Mouse (Mus musculus) adrenal gland, adult 18-20 months (tissue): ENCODE measurements around the gene Serac1. TPM values are rescaled to one million over a fixed set of nuclear protein-coding genes. Genes with fewer than 3 reads are reported as not detected.

Experiments used
- DNase-seq, 2 experiments: peaks; one replicate each; pipeline ENCODE4 v3.0.0; 2021 to 2022; ENCODE audit warnings: low spot score in 2 of 2
- total RNA-seq, 2 experiments: library from RNA; stranded (reverse); gene quantifications; 1 replicate in 1 of 2; 2 replicates in 1 of 2; pipeline ENCODE4 v1.2.3; 2021

Serac1 gene
- total RNA-seq, 2 experiments from 2014 or later: 7.1 to 8.2 TPM

DNA sequence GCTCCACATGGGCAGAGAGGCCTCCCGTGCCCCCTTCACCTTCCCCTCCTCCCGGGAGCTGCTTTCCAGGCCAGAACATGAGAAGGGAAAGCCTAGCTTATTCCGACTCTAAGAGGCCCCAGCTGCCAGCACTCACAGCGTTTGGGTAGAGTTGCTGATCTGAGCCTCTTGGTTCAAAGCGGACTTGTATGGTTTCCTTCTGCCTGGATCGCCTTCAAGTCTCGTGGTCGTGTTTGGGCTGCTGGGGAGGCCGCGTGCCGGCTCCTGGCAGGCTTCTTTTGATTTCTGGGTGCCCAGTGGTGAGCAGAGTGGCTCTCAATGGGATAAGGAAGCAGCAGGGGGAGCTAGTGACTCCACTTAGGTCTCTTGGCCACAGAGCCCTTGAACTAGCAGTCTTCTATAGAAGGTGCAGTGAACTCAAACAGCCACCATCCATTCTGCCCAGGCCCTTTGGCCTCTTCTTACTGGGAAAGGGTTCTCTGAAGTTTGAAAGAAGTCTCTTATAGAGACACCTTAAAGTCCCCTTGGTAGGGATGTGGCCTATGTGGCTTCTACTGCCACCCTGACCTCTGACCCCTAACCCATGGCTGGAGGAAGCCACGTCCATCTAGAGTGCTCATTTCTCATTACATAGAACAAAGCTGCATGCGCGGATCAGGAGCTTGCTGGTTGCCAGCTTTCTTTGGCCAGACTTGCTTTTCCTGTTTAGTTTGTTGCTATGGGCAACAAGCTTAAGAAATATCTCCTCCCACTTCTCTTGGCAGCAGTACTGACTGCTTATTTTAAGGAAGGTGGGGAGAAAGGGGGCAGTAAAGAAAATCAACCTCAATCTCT is 73.7 kb downstream of the Serac1 start:
- no peak for DNase-seq

DNA sequence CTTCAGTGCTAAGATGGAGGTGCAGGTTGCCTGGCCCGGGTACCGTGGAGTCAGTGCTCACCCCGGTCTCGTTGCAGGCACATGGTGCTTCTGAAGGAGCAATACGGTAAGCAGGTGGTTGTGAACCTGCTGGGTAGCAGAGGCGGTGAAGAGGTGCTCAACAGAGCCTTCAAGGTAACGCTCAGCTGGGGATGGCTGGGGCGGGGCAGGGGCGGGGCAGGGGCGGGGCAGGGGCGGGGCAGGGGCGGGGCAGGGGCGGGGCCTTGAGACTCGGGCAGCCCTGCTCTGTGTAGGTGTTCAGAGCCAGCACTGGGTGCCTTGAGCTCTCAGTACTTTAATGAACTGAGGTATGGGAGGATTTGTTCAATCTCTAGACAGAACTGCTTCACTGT is 74.3 kb downstream of the Serac1 start:
- no peak for DNase-seq

DNA sequence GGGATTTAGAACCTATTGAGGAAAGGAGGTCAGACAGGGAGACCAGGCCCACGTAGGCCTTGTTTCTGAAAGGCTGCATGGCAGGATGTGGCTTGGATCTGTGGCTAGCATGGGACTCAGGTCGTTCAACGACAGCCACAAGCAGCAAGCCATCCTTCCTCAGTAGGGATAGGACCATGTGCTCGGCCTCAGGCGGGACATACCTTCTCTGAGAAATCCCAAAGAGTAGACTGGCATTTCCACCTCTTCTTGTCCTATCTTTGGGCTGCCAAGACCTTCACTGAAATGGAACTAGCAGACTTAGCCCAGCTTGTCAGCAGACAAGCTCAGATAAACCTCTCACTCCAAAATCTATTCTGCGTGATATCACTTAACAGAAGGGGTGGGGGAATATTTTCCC is 75.9 kb downstream of the Serac1 start:
- DNase-seq: no peak

DNA sequence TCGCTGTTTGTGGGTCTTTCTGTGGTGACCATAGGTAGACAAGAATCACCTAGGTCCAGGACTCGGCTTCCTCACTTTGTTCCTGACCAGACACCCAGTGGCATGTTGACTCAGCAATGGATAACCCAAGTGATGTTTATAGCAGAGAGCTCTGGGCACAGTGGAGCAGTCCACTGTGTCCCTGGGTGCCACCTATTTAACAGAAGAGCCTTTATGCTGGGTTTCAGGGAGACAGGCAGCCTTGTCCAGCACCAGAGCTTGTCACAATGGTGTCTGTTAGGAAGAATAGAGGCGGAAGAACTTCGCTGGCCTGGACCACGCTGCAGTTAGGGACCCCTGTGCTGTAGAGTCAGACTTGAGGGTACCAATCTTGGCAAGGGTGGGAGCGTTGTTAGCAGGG is 77.0 kb downstream of the Serac1 start:
- DNase-seq: no peak

DNA sequence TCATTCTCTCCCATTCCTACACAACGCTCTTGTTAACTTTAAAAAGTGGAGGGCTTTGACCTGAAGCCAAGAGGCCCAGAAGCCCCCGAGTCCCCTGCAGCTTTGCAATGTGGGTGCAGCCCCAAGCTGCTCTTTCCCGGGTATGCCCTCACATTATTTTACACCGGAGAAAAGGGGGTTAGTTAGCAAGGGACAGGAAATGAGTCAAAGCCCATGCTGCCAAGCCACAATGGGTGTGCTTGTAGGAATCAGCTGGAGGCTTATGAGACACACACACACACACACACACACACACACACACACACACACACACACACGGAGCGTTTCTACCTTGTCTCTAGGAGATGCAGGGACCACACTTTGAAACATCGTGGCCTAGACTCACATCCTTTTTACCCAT is 77.7 kb downstream of the Serac1 start:
- no peak for DNase-seq

DNA sequence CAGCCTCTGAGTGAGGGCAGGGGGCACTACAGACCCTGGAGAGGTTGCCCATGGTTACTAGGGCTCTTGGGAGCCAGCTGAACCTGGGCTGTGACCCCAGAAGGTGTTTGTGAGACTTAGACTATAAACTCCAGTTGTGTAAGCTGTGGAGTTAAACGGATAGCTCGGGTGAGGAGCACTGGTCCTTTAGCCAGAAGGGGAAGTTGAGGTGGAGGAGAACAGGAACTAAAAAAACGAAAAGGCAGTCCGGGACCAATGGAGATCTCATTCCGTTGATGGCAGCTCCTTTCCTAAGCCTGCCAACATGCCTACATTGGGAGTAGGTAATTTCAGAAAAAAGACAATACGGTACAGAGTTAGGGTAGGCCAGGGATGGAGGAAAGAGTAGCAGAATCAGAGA is 78.2 kb downstream of the Serac1 start:
- no peak for DNase-seq

DNA sequence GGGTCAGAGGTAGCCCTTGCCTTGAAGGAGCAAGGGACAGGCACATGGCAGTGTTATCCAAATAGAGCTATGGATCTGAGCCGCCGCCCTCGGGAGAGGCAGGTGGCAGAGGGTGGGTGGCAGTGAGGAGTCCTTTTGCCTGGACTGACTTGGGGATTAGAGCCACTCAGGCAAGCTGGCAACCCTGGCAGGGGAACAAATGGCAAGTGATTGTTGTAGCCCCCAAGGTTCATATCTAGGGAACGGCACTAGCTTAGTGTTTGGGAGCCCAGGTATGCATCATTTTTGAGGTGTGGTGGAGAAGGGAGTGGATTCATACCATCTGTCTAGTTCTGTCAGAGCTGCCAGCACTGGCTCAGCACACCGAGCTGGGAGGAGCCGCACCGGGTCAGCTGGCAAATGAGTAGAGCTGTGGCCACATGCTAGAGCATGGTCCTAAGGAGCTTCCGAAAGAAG is 78.6 kb downstream of the Serac1 start:
- DNase-seq: no peak

DNA sequence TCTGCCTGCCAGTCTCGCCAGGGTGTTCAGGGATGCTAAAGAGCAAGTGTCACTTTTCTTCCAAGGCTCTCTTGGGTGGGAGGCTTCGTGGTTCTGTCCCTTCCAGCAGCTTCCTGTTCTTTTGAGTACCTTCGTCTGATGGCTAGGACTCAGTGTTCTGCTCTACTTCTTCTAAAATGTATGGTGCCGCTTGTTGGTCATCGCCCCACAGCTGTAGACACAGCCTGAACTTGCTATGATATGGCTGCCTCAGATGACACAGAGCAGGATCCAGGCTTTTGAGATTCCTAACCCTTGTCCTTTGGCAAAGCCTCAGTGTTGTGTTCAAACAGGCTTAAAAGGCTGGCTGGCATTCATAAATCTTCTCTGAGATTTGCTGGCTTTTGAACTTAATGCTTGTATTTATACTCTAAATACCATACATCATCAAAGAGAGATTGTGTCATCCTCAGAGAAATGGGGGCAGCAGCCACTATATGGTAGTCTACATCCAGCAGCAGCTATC is 80.5 kb downstream of the Serac1 start:
- no peak for DNase-seq

DNA sequence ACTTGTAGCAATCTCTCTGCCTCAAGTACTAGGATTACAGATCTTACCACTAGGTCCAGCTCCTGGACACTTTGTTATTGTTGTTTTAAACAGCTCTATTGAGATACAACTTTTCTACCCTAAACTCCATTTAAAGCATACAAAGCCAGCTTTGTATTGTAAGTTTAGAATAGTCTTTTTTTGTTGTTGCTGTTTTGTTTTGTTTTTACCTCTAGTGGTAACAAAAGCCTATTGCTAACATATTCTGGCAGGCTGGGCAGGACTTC is 81.4 kb downstream of the Serac1 start:
- DNase-seq: no peak

DNA sequence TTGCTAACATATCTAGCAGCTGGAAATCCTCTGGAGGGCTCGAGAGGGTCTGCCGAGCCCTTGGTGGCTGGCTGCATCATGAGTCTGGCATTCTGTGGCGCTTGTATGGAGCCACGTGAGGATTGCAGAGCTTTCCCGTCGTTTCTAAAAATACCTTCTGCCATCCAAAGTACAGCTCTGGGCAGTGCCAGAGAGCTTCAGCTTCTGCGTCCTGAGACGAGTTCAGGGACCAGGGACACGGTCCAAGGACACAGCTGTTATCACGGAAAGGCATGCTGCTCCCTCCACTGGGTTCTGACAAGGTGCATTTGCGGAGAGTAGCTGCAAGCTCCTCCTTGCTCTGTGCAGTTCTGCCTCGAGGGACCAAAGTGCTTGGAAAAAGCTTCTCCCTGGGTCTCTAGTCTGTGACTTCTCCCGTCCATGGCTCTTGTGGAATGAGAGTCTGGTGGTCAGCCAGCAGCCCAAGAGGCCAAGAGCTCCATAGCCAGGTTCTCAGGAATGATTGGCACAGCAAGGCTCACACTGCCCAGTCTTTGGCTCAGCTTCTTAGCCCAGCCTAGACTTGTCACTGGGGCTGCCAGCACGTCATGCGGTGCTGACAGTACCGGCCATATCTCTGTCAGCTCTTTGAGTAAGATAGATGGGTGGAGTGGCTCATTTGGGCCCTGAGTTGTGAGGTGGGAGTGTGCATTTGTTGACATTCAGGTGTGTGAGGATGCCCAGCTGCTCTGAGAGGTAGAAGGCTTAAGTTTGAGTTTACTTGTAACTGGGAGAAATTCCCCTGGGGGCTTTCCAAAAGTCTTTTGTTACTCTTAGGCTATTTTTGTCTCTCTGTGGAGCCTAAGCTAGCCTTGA is 81.9 kb downstream of the Serac1 start:
- DNase-seq: no peak

DNA sequence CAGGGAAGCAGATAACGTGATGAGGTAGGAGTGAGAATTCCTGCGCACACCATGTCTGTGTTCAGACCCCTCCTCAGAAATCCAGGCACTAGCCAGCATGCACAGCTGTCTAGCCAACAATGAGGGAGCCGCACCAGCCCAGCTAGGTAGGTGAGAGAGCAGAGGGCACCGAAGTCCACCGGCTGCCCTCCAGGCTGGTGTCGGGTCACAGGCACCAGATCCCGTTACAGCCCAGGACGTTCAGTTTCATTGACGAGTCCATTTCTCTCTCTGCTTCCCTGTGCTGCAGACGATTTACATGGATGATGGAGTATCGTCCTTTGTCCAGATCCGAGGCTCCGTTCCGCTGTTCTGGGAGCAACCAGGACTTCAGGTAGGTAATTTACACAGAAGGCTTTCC is 83.0 kb downstream of the Serac1 start:
- no peak for DNase-seq

DNA sequence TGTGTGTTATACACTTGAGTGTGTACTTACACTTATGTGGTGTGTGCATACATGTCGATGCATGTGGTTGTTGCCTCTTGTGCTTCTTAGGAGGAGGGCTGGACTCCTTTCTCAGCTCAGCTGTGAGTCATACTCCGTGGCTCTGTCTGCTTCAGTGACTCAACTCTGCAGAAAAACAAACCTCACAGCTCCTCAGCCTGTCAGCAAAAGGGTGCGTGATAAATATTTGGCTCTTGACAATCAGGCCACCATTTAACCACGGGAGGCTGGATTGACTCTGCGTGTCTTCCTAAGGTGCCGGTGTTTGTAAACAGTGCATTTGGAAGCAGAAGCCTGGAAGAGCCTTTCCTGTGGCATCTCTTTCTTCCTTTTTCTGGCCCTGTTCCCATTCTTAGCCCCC is 84.9 kb downstream of the Serac1 start:
- DNase-seq: no peak

DNA sequence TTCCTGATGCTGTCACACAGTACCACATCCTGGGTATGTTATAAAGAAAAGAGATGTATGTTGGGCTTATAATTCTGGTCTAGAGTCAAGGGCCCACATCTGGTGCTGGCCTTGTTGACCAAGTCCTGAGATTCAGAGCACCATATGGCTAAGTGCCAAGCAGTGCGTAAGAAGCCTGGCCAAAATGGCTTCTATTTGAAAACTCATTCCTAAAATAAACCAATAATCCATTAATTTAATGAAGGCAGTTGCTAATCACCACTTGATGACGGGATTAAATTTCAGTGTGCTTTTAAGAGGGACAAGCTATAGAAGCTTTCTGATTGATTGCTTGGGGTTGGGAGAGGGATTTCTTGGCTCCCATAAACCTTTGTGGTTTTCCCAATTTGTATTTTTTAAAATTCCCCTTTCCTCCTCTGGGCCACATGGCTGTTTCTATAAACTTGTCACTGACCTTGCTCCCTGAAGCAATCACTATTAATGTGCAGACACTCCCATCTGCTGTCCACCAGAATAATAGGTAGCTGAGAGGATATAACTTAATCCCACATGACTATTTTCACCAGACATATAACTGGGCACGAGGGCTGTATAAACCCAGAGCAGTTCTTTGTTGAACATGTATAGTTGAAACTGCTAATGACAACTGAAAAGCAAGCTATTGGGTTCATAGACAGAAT is 85.8 kb downstream of the Serac1 start:
- DNase-seq: no peak

DNA sequence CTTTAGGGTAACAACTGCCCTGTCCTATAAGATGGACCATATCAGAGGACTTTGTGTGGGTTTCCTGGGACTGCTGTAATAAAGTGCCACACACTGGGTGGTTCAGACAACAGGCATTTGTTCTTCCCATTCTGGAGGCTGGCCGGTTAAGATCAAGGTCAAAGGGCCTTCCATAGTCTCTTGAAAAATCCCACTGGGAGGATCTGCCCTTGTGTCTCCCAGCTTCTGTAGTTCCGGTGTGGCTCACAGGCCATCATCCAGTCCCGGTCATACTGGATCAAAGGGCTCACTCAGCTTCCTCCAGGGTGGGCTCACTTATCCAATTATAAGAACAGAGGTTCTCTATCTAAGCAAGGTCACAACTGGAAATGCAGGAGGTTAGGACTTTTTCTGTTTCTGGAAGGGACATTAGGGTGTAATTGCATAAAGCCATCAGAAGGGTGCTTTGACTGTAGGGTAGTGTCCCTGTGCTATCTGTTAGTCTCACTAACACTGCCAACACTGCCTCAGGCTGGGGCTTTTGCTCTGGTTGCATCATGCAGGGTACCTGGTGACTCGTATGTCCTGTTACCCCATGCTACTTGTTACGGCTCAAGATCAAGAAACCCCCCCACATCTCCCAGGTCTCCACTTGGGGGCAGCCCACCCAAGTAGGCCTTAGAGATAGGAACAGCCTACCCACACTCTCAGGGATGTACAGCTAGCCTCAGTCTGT is 86.5 kb downstream of the Serac1 start:
- DNase-seq: no peak

Other genes starting within 250 kb of the Serac1 start
- 10 to 100 TPM; 45.3 TPM for gene Snx9, start 238.4 kb downstream of the Serac1 start, total RNA-seq
- 10 to 100 TPM in 1 of 2 experiments, 1 to 10 TPM in 1; 9.7 to 13.4 TPM for gene Synj2, start 138.5 kb downstream of the Serac1 start, total RNA-seq
- gene Gtf2h5, start within 50 bp of the Serac1 start, total RNA-seq: 10 to 100 TPM; 82.9 to 86.3 TPM
- 10 to 100 TPM; 77.4 to 85.5 TPM for gene Tulp4, start 26.7 kb upstream of the Serac1 start, total RNA-seq
- gene Tmem181a, start 177.1 kb upstream of the Serac1 start, total RNA-seq: 10 to 100 TPM in 1 of 2 experiments, 1 to 10 TPM in 1; 7.8 to 13.0 TPM
- 1 to 10 TPM; 2.8 to 3.2 TPM for gene Dynlt1a, start 237.8 kb upstream of the Serac1 start, total RNA-seq